Mouse (Mus musculus) heart, postnatal 25 days (tissue): ENCODE measurements around the gene Ngly1. TPM values are rescaled to one million over a fixed set of nuclear protein-coding genes. Genes with fewer than 3 reads are reported as not detected.
"Not testable (repeated sequence)": the region's sequence is repeated elsewhere in the genome, so short reads cannot be mapped to it uniquely, and the experiment has no call there.

Experiments used
- DNase-seq: peaks from one replicate; pipeline ENCODE4 v3.0.0; 2022; ENCODE audit warnings: low spot score
- intact Hi-C: fragments of 180-260 bp; cut with DNase I; formaldehyde crosslinking; loops from one replicate; pipeline ENCODE4 v1.15.1; 2025
- total RNA-seq, 2 experiments: library from RNA; stranded (reverse); gene quantifications; 2 replicates each; pipeline ENCODE4 v1.2.3; 2021

Ngly1 gene
- total RNA-seq, 2 experiments from 2014 or later, result 31.9 to 40.8 TPM

- intact Hi-C loops, result no loop called here
Observed at GRCm38 (mm10) chr14:16250099-16250498, 1.0 kb downstream of the Ngly1 start.

GRCm38 (mm10) chr14:16255745-16256144, 6.7 kb downstream of the Ngly1 start:
- no peak for DNase-seq
- intact Hi-C loops, result no loop called here

More at GRCm38 (mm10) chr14:16250099-16250498, 1.0 kb downstream of the Ngly1 start:
- no peak for DNase-seq

- intact Hi-C loops, result no loop called here
- DNase-seq, result no peak
Observed at GRCm38 (mm10) chr14:16256209-16256608, 7.1 kb downstream of the Ngly1 start.

- DNase-seq, result no peak
- intact Hi-C loops, result no loop called here
Observed at GRCm38 (mm10) chr14:16260541-16260940, 11.5 kb downstream of the Ngly1 start.

GRCm38 (mm10) chr14:16261869-16262268, 12.8 kb downstream of the Ngly1 start:
- DNase-seq, result no peak
- intact Hi-C loops, result no loop called here

- DNase-seq, result no peak
- intact Hi-C loops, result no loop called here
Observed at GRCm38 (mm10) chr14:16267028-16267427, 17.9 kb downstream of the Ngly1 start.

GRCm38 (mm10) chr14:16269776-16270175, 20.7 kb downstream of the Ngly1 start:
- DNase-seq, result no peak
- intact Hi-C loops, result loop anchor here (5.0 kb wide), 1 partner anchor 48 kb away; no protein-coding TSS in a partner anchor

GRCm38 (mm10) chr14:16273677-16274076, 24.6 kb downstream of the Ngly1 start:
- DNase-seq, result no peak
- intact Hi-C loops, result loop anchor here (5.0 kb wide), 1 partner anchor 44 kb away; no protein-coding TSS in a partner anchor

- intact Hi-C loops, result no loop called here
- DNase-seq, result no peak
Observed at GRCm38 (mm10) chr14:16279196-16279595, 30.1 kb downstream of the Ngly1 start.

- intact Hi-C loops, result no loop called here
- no peak for DNase-seq
Observed at GRCm38 (mm10) chr14:16283966-16284365, 34.9 kb downstream of the Ngly1 start.

GRCm38 (mm10) chr14:16292371-16292770, 43.3 kb downstream of the Ngly1 start:
- intact Hi-C loops, result no loop called here
- DNase-seq, result no peak

- intact Hi-C loops, result no loop called here
- no peak for DNase-seq
Observed at GRCm38 (mm10) chr14:16293015-16293414, 43.9 kb downstream of the Ngly1 start.

GRCm38 (mm10) chr14:16293921-16294320, 44.8 kb downstream of the Ngly1 start:
- no peak for DNase-seq
- intact Hi-C loops, result no loop called here

- intact Hi-C loops, result no loop called here
- no peak for DNase-seq
Observed at GRCm38 (mm10) chr14:16296816-16297468, 47.9 kb downstream of the Ngly1 start.

- intact Hi-C loops, result loop anchor here (1.0 kb wide), 1 partner anchor 12 kb away; no protein-coding TSS in a partner anchor
- no peak for DNase-seq
Observed at GRCm38 (mm10) chr14:16301735-16302134, 52.7 kb downstream of the Ngly1 start.

- DNase-seq, result no peak
- intact Hi-C loops, result no loop called here
Observed at GRCm38 (mm10) chr14:16302688-16303087, 53.6 kb downstream of the Ngly1 start.

- no peak for DNase-seq
- intact Hi-C loops, result loop anchor here (5.0 kb wide), 1 partner anchor 63 kb away; the partner anchor contains the start of genes Ngly1 and Oxsm
Observed at GRCm38 (mm10) chr14:16310791-16311190, 61.7 kb downstream of the Ngly1 start.

- no peak for DNase-seq
- intact Hi-C loops, result loop anchor here (5.0 kb wide), 1 partner anchor 65 kb away; the partner anchor contains the start of genes Ngly1 and Oxsm
Observed at GRCm38 (mm10) chr14:16312599-16312998, 63.5 kb downstream of the Ngly1 start.

- intact Hi-C loops, result loop anchor here (1.0 to 5.0 kb wide), 2 partner anchors 12 to 66 kb away; partner anchors contain the start of genes Ngly1 and Oxsm
- not testable (repeated sequence) for DNase-seq
Observed at GRCm38 (mm10) chr14:16313073-16313472, 64.0 kb downstream of the Ngly1 start.

GRCm38 (mm10) chr14:16313936-16314521, 64.9 kb downstream of the Ngly1 start:
- intact Hi-C loops, result loop anchor here (1.0 to 5.0 kb wide), 3 partner anchors 13 to 67 kb away; partner anchors contain the start of genes Ngly1 and Oxsm
- no peak for DNase-seq

GRCm38 (mm10) chr14:16314842-16315241, 65.8 kb downstream of the Ngly1 start:
- DNase-seq, result no peak
- intact Hi-C loops, result loop anchor here (2.0 to 5.0 kb wide), 3 partner anchors 43 to 68 kb away; partner anchors contain the start of genes Ngly1 and Oxsm
